Mouse (Mus musculus) kidney, adult 2 months (tissue): ENCODE data around the gene P3h4.

Experiments
- CTCF ChIP-seq: fragments of 200-500 bp; conservative IDR thresholded peaks from 2 replicates; pipeline ENCODE4 v1.5.1; 2011; ENCODE audit warnings: low read depth, mild to moderate bottlenecking, control low read depth, low read length, moderate library complexity, mixed read lengths; ENCODE audit not compliant: insufficient read depth, insufficient read length
- POLR2A ChIP-seq: fragments of 200-500 bp; IDR thresholded peaks from one replicate; pipeline ENCODE4 v1.6.1; 2011; ENCODE audit warnings: low read depth, low read length, control low read depth

GRCm38 (mm10) chr11:100403445-100404134 is 11.0 kb downstream of the P3h4 start:
- no peak for TF ChIP-seq CTCF
- no peak for TF ChIP-seq POLR2A
